Mouse (Mus musculus) CD4-positive, CD25-positive, alpha-beta regulatory T cell (primary cell): ENCODE results near the gene Cep68. TPM values are rescaled to one million over a fixed set of nuclear protein-coding genes. Genes with fewer than 3 reads are reported as not detected.

Experiments used
- polyA plus RNA-seq: library from polyadenylated mRNA; unstranded; fragments of 100-300 nt; shearing (Covaris generic); gene quantifications from one replicate; pipeline ENCODE4 v1.2.1, GENCODE M21; 2017

Cep68 gene
- polyA plus RNA-seq = 26.6 TPM

GRCm38 (mm10) chr11:20249296-20250110, at the start of gene Cep68:
Cep68 (minus strand) TSS chr11:20249429.

GRCm38 (mm10) chr11:20200713-20201575, 48.3 kb downstream of the Cep68 start, which contains the start of gene Rab1a:
Rab1a (plus strand) TSS chr11:20201432.

Other genes with a start within 250 kb of the Cep68 start
- 181 TPM for gene Actr2, start 136.5 kb downstream of the Cep68 start, polyA plus RNA-seq
- gene Rab1a, start 48.0 kb downstream of the Cep68 start, polyA plus RNA-seq = 117 TPM
- gene Slc1a4, start 83.3 kb upstream of the Cep68 start, polyA plus RNA-seq = 0.45 TPM